Mouse (Mus musculus) hindbrain, embryonic 14.5 days (tissue): ENCODE measurements around the gene Mcmbp. TPM values are rescaled to one million over a fixed set of nuclear protein-coding genes. Genes with fewer than 3 reads are reported as not detected.
"Not testable (repeated sequence)": the region's sequence is repeated elsewhere in the genome, so short reads cannot be mapped to it uniquely, and the experiment has no call there.

ENCODE experiments used
- ATAC-seq: fragments of 200-750 bp; cut with Nextera tagmentation; 2 replicates; pipeline ENCODE4 v1.8.0; 2017; ENCODE audit warnings: moderate number of reproducible peaks, mild to moderate bottlenecking, moderate TSS enrichment, moderate library complexity; ENCODE audit not compliant: low FRiP score
- DNase-seq: peaks from one replicate; pipeline ENCODE4 v3.0.0-alpha.2; 2015; ENCODE audit warnings: low spot score
- H3K27ac ChIP-seq: fragments of 300-500 bp; sonication (generic); 2 replicates; pipeline ENCODE4 v1.5.1; 2014; ENCODE audit warnings: mild to moderate bottlenecking, moderate library complexity
- H3K27me3 ChIP-seq: fragments of 300-500 bp; sonication (generic); 2 replicates; pipeline ENCODE4 v1.6.1; 2014; ENCODE audit warnings: mild to moderate bottlenecking, low read length, mixed read lengths; ENCODE audit not compliant: control insufficient read depth, insufficient read depth
- H3K36me3 ChIP-seq: fragments of 300-500 bp; sonication (generic); replicated peaks from 2 replicates; pipeline ENCODE4 v1.6.1; 2014; ENCODE audit not compliant: control insufficient read depth, insufficient read depth
- H3K4me1 ChIP-seq: fragments of 300-500 bp; sonication (generic); replicated peaks from 2 replicates; pipeline ENCODE4 v1.6.1; 2014; ENCODE audit warnings: antibody characterized with exemption, low read length, mixed read lengths; ENCODE audit not compliant: control insufficient read depth, insufficient read depth
- H3K4me2 ChIP-seq: fragments of 300-500 bp; sonication (generic); replicated peaks from 2 replicates; pipeline ENCODE4 v1.6.1; 2014; ENCODE audit warnings: mild to moderate bottlenecking, moderate library complexity
- H3K4me3 ChIP-seq: fragments of 300-500 bp; sonication (generic); replicated peaks from 2 replicates; pipeline ENCODE4 v1.5.1; 2014; ENCODE audit warnings: mild to moderate bottlenecking, low read length
- H3K9ac ChIP-seq: fragments of 300-500 bp; sonication (generic); 2 replicates; pipeline ENCODE4 v1.6.1; 2014
- H3K9me3 ChIP-seq: fragments of 300-500 bp; sonication (generic); 2 replicates; pipeline ENCODE4 v1.6.1; 2016; ENCODE audit warnings: low read length; ENCODE audit not compliant: control insufficient read depth
- WGBS: fragments of 180-500 bp; shearing (Covaris S2); extraction: QIAGEN DNeasy Blood & Tissue Kit; methylation state at CpG from one replicate; pipeline ENCODE4 v1.1.7; 2014; 5-methylcytosine and 5-hydroxymethylcytosine counted together
- polyA plus RNA-seq: library from polyadenylated mRNA; unstranded; fragments of >200 nt; fragmentation: Nextera tagmentation; extraction: Ambion mirVana; gene quantifications from 2 replicates; pipeline ENCODE4 v1.2.1, GENCODE M21; 2014

The Mcmbp gene
- polyA plus RNA-seq, 1 experiment from 2014 or later, result 52.2 TPM

- no peak overlapping the region for H3K4me3 ChIP-seq
- H3K4me1 ChIP-seq, result no peaks in the 10 kb centered on the region
- no peak overlapping the region for H3K27ac ChIP-seq
- H3K9ac ChIP-seq, result no peak overlapping the region
- H3K9me3 ChIP-seq, result no peaks in the 10 kb centered on the region
- WGBS, result 35% methylated on average over 5 of the region's 5 CpGs
- H3K4me2 ChIP-seq, result no peak overlapping the region
- H3K36me3 ChIP-seq, result peaks cover 11% of the 10 kb centered on the region
- H3K27me3 ChIP-seq, result no peaks in the 10 kb centered on the region
- ATAC-seq, result no peak
- no peak for DNase-seq
Measured at GRCm38 (mm10) chr7:128727701-128728100, 12.6 kb downstream of the Mcmbp start.

GRCm38 (mm10) chr7:128726999-128727398 is 13.3 kb downstream of the Mcmbp start:
- WGBS, result 46% methylated on average over 10 of the region's 10 CpGs
- DNase-seq (no peak), ATAC-seq (no peak)
- no peaks in the 10 kb centered on the region for H3K9me3 ChIP-seq
- H3K9ac ChIP-seq, result no peak overlapping the region
- H3K4me1 ChIP-seq, result no peaks in the 10 kb centered on the region
- peaks cover 18% of the 10 kb centered on the region for H3K36me3 ChIP-seq
- no peaks in the 10 kb centered on the region for H3K27me3 ChIP-seq
- H3K4me2 ChIP-seq, result no peak overlapping the region
- H3K4me3 ChIP-seq, result no peak overlapping the region
- no peak overlapping the region for H3K27ac ChIP-seq

GRCm38 (mm10) chr7:128725189-128725588 is 15.1 kb downstream of the Mcmbp start:
- no peaks in the 10 kb centered on the region for H3K4me1 ChIP-seq
- peaks cover 29% of the 10 kb centered on the region for H3K36me3 ChIP-seq
- no peak for ATAC-seq
- H3K9ac ChIP-seq, result no peak overlapping the region
- no peak overlapping the region for H3K4me2 ChIP-seq
- H3K27ac ChIP-seq, result no peak overlapping the region
- no peak for DNase-seq
- H3K4me3 ChIP-seq, result no peak overlapping the region
- WGBS, result 84% methylated on average over 9 of the region's 9 CpGs
- H3K9me3 ChIP-seq, result no peaks in the 10 kb centered on the region
- H3K27me3 ChIP-seq, result no peaks in the 10 kb centered on the region

- 34% methylated on average over 4 of the region's 4 CpGs for WGBS
- H3K27me3 ChIP-seq, result no peaks in the 10 kb centered on the region
- H3K36me3 ChIP-seq, result peaks cover 33% of the 10 kb centered on the region
- no peak overlapping the region for H3K9ac ChIP-seq
- no peak overlapping the region for H3K4me2 ChIP-seq
- no peaks in the 10 kb centered on the region for H3K4me1 ChIP-seq
- no peaks in the 10 kb centered on the region for H3K9me3 ChIP-seq
- peak; percentile 82 for DNase-seq
- no peak overlapping the region for H3K27ac ChIP-seq
- peak; percentile 78 for ATAC-seq
- no peak overlapping the region for H3K4me3 ChIP-seq
Measured at GRCm38 (mm10) chr7:128724761-128725160, 15.5 kb downstream of the Mcmbp start.

GRCm38 (mm10) chr7:128717991-128718390 is 22.3 kb downstream of the Mcmbp start:
- no peaks in the 10 kb centered on the region for H3K9me3 ChIP-seq
- no peak overlapping the region for H3K4me3 ChIP-seq
- peaks cover 91% of the 10 kb centered on the region for H3K36me3 ChIP-seq
- no peaks in the 10 kb centered on the region for H3K27me3 ChIP-seq
- no peak overlapping the region for H3K4me2 ChIP-seq
- WGBS, result 70% methylated on average over 4 of the region's 4 CpGs
- no peak overlapping the region for H3K27ac ChIP-seq
- no peaks in the 10 kb centered on the region for H3K4me1 ChIP-seq
- no peak for ATAC-seq
- DNase-seq, result no peak
- no peak overlapping the region for H3K9ac ChIP-seq

GRCm38 (mm10) chr7:128705735-128706134 is 34.6 kb downstream of the Mcmbp start:
- Histone ChIP-seq H3K9ac (no peak overlapping the region), H3K9me3 (no peaks in the 10 kb centered on the region), H3K4me1 (no peaks in the 10 kb centered on the region), H3K4me3 (no peak overlapping the region), H3K27ac (no peak overlapping the region), H3K4me2 (no peak overlapping the region), H3K36me3 (peaks cover 94% of the 10 kb centered on the region), H3K27me3 (no peaks in the 10 kb centered on the region)
- DNase-seq (peak; percentile 83), ATAC-seq (peak; percentile 53; the same call in 1 of the 2 replicates)
- WGBS, result 28% methylated on average over 4 of the region's 4 CpGs

- H3K27me3 ChIP-seq, H3K9ac ChIP-seq, H3K27ac ChIP-seq, H3K4me1 ChIP-seq, DNase-seq, H3K4me2 ChIP-seq, H3K9me3 ChIP-seq, H3K4me3 ChIP-seq, ATAC-seq: not testable (repeated sequence)
- H3K36me3 ChIP-seq, result peaks cover 95% of the 10 kb centered on the region
- 93% methylated on average over 6 of the region's 6 CpGs for WGBS
Measured at GRCm38 (mm10) chr7:128699959-128700358, 40.3 kb downstream of the Mcmbp start.

- WGBS, result 92% methylated on average over 10 of the region's 10 CpGs
- no peak overlapping the region for H3K4me2 ChIP-seq
- H3K36me3 ChIP-seq, result peaks cover 84% of the 10 kb centered on the region
- H3K4me1 ChIP-seq, result peaks cover 16% of the 10 kb centered on the region; the same call in 1 of the 2 replicates
- H3K27ac ChIP-seq, result no peak overlapping the region
- H3K9ac ChIP-seq, result no peak overlapping the region
- no peaks in the 10 kb centered on the region for H3K9me3 ChIP-seq
- no peaks in the 10 kb centered on the region for H3K27me3 ChIP-seq
- no peak overlapping the region for H3K4me3 ChIP-seq
- ATAC-seq (no peak), DNase-seq (no peak)
Measured at GRCm38 (mm10) chr7:128694848-128695247, 45.4 kb downstream of the Mcmbp start.

GRCm38 (mm10) chr7:128692163-128692562 is 48.1 kb downstream of the Mcmbp start:
- 90% methylated on average over 7 of the region's 7 CpGs for WGBS

GRCm38 (mm10) chr7:128690796-128691195 is 49.5 kb downstream of the Mcmbp start:
- Histone ChIP-seq H3K27me3 (no peaks in the 10 kb centered on the region), H3K9ac (peak overlapping the region; percentile 76), H3K4me3 (peak overlapping the region; percentile 52), H3K27ac (peak overlapping the region; percentile 98), H3K4me2 (peak overlapping the region; percentile 56), H3K9me3 (peaks cover 29% of the 10 kb centered on the region), H3K4me1 (peaks cover 19% of the 10 kb centered on the region; the same call in 1 of the 2 replicates), H3K36me3 (peaks cover 60% of the 10 kb centered on the region)
- 18% methylated on average over 7 of the region's 7 CpGs for WGBS
- peak; percentile 83 for DNase-seq
- ATAC-seq, result peak; percentile 71

More at GRCm38 (mm10) chr7:128692163-128692562, 48.1 kb downstream of the Mcmbp start:
- no peak for ATAC-seq
- no peak overlapping the region for H3K9ac ChIP-seq
- H3K9me3 ChIP-seq, result peaks cover 22% of the 10 kb centered on the region
- H3K4me3 ChIP-seq, result no peak overlapping the region
- H3K27me3 ChIP-seq, result no peaks in the 10 kb centered on the region
- no peak for DNase-seq
- peak overlapping the region; percentile 56; the same call in 1 of the 2 replicates for H3K4me2 ChIP-seq
- H3K4me1 ChIP-seq, result peaks cover 16% of the 10 kb centered on the region; the same call in 1 of the 2 replicates
- H3K27ac ChIP-seq, result no peak overlapping the region
- peaks cover 67% of the 10 kb centered on the region for H3K36me3 ChIP-seq
